Mouse (Mus musculus) limb, embryonic 14.5 days (tissue): ENCODE data around the gene Oma1. TPM values are rescaled to one million over a fixed set of nuclear protein-coding genes. Genes with fewer than 3 reads are reported as not detected.

ENCODE experiments used
- ATAC-seq: fragments of 200-750 bp; cut with Nextera tagmentation; 2 replicates; pipeline ENCODE4 v1.8.0; 2017; ENCODE audit warnings: low read depth, moderate number of reproducible peaks, moderate TSS enrichment; ENCODE audit not compliant: low FRiP score
- DNase-seq: peaks from one replicate; pipeline ENCODE4 v3.0.0-alpha.2; 2015; ENCODE audit warnings: low spot score
- H3K27ac ChIP-seq: fragments of 300-500 bp; sonication (generic); replicated peaks from 2 replicates; pipeline ENCODE4 v1.5.1; 2014; ENCODE audit warnings: low read depth, mild to moderate bottlenecking, low read length, moderate library complexity, mixed read lengths
- H3K27me3 ChIP-seq: fragments of 300-500 bp; sonication (generic); 2 replicates; pipeline ENCODE4 v1.6.1; 2014; ENCODE audit warnings: low read length, mixed read lengths; ENCODE audit not compliant: control insufficient read depth, insufficient read depth
- H3K36me3 ChIP-seq: fragments of 300-500 bp; sonication (generic); 2 replicates; pipeline ENCODE4 v1.6.1; 2014; ENCODE audit warnings: mild to moderate bottlenecking, low read length, moderate library complexity, mixed read lengths; ENCODE audit not compliant: control insufficient read depth, insufficient read depth
- H3K4me1 ChIP-seq: fragments of 300-500 bp; sonication (generic); 2 replicates; pipeline ENCODE4 v1.6.1; 2014; ENCODE audit warnings: antibody characterized with exemption, low read length, mixed read lengths; ENCODE audit not compliant: control insufficient read depth, insufficient read depth
- H3K4me2 ChIP-seq: fragments of 300-500 bp; sonication (generic); replicated peaks from 2 replicates; pipeline ENCODE4 v1.6.1; 2014; ENCODE audit warnings: low read depth, mild to moderate bottlenecking, low read length, moderate library complexity; ENCODE audit not compliant: severe bottlenecking
- H3K4me3 ChIP-seq: fragments of 300-500 bp; sonication (generic); replicated peaks from 2 replicates; pipeline ENCODE4 v1.5.1; 2014; ENCODE audit warnings: low read length
- H3K9ac ChIP-seq: fragments of 300-500 bp; sonication (generic); 2 replicates; pipeline ENCODE4 v1.6.1; 2014; ENCODE audit warnings: mild to moderate bottlenecking, low read depth, low read length, moderate library complexity; ENCODE audit not compliant: severe bottlenecking
- H3K9me3 ChIP-seq: fragments of 300-500 bp; sonication (generic); 2 replicates; pipeline ENCODE4 v1.6.1; 2016; ENCODE audit warnings: low read length; ENCODE audit not compliant: control insufficient read depth
- POLR2A ChIP-seq: fragments of 200-500 bp; IDR thresholded peaks from 2 replicates; pipeline ENCODE4 v1.8.0; 2012; ENCODE audit warnings: inconsistent platforms, mild to moderate bottlenecking, moderate library complexity, borderline replicate concordance; ENCODE audit not compliant: insufficient read depth, insufficient read length; ENCODE audit errors: extremely low read depth
- WGBS: fragments of 180-500 bp; shearing (Covaris S2); extraction: QIAGEN DNeasy Blood & Tissue Kit; methylation state at CpG from one replicate; pipeline ENCODE4 v1.1.7; 2014; 5-methylcytosine and 5-hydroxymethylcytosine counted together
- polyA plus RNA-seq, 2 experiments: library from polyadenylated mRNA; depleted of rRNA in 1 of 2; stranded (reverse) in 1 of 2; unstranded in 1 of 2; fragments of >200 nt; fragmentation: Nextera tagmentation in 1 of 2; extraction: Ambion mirVana in 1 of 2; gene quantifications; 2 replicates each; pipeline versions ENCODE4 v1.2.1 to v1.2.3; 2012 to 2014

Oma1 gene
- polyA plus RNA-seq (2012; rRNA removed) (10.2 and 10.4 TPM in 2 replicates), polyA plus RNA-seq (2014; fragmentation: Nextera tagmentation; extraction: Ambion mirVana) (15.1 and 16.7 TPM in 2 replicates)

DNA sequence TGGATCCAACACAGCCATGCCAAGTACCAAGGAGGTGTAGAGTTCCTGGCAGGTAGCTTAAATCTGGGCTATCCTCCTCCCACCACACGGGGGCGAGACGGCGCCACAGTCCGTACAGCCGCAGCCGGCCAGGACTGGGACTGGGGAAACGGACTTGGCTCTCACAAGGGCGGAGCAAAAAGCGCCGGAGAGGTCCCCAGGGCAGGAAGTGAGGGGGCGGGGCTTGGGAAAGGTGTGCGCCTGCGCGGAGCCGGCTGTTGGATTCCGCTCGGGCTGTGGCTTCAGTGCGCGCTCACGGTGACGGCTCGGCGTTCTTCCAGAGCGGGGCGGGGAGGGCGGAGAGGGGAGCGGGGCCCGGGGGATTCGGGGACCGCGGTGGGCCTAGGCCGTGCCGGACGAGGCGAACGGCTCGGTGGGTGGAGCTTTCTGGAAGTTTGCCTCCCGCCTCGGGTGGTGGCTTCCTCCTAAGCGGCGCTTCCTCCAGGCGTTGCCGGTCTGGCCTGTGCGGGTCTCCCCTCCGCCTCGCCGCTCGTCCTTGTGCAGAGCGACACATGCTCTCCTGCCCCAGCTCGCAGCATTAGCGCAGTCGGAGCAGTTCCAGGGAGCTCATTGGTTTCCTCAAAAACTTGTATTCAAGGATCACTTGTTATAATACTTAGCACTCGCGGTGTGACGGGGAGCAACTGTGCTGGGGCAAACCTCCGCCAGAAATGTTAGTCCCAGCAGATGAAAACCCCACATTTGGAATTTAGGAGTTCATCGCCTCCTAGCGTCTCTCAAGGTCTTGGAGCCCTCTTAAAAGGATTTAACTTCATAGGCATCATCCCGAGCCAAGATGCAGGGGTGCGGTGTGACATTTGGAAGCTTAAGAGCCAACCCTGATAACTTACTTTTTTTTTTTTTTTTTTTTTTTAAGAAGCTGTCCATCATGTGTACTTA, at the start of gene Oma1:
TSS of gene Oma1 (plus strand) at position 226 of the 939 bp plus-strand sequence.
- peak; percentile 99 for ATAC-seq
- WGBS, result 1% methylated on average over 39 of the region's 61 CpGs

GRCm38 (mm10) chr4:103263812-103264396, 49.7 kb upstream of the Oma1 start:
- H3K4me3 ChIP-seq, result no peak overlapping the region
- no peak for ATAC-seq
- H3K4me1 ChIP-seq, result no peaks in the 10 kb centered on the region
- no peak for TF ChIP-seq POLR2A
- no peak overlapping the region for H3K4me2 ChIP-seq
- H3K9me3 ChIP-seq, result no peaks in the 10 kb centered on the region
- H3K9ac ChIP-seq, result no peak overlapping the region
- H3K27ac ChIP-seq, result no peak overlapping the region
- 51% methylated on average over 8 of the region's 8 CpGs for WGBS
- no peak for DNase-seq
- H3K27me3 ChIP-seq, result no peaks in the 10 kb centered on the region
- no peaks in the 10 kb centered on the region for H3K36me3 ChIP-seq

More for the DNA sequence above, at the start of gene Oma1:
- Histone ChIP-seq H3K4me2 (peak within 1 kb of the TSS; percentile 47), H3K27ac (peak within 1 kb of the TSS; percentile 94), H3K9ac (peak within 1 kb of the TSS; percentile 80), H3K9me3 (no peaks in the 10 kb centered on the region), H3K36me3 (no peaks in the 10 kb centered on the region), H3K27me3 (no peaks in the 10 kb centered on the region), H3K4me1 (peaks cover 7% of the 10 kb centered on the region; the same call in 1 of the 2 replicates), H3K4me3 (peak within 1 kb of the TSS; percentile 60)
- DNase-seq, result peak; percentile 97
- no peak for TF ChIP-seq POLR2A

- WGBS, result 67% methylated on average over 2 of the region's 2 CpGs
- Histone ChIP-seq H3K4me2 (no peak overlapping the region), H3K27ac (no peak overlapping the region), H3K27me3 (no peaks in the 10 kb centered on the region), H3K4me3 (no peak overlapping the region), H3K9me3 (no peaks in the 10 kb centered on the region), H3K9ac (no peak overlapping the region), H3K4me1 (no peaks in the 10 kb centered on the region), H3K36me3 (no peaks in the 10 kb centered on the region)
- DNase-seq (no peak), ATAC-seq (no peak)
- TF ChIP-seq POLR2A, result no peak
Observed at GRCm38 (mm10) chr4:103265166-103265565, 48.4 kb upstream of the Oma1 start.

DNA sequence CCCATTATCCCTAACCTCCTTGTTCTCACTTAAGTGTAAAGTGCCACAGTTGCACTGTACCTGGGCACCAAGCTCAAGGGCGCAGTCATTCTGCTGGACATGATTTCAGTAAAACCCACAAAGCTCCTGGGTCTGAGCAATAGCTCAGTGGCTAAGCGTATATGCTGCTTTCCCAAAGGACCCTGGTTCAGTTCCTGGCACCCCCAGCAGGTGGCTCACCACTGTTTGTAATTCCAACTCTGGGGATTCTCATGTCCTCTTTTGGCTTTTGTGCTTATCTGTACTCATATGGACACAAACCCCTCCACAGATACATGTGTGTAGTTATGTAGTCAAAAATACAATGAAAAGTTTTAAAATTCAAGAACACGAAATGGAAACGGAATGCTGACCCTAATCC, 44.3 kb upstream of the Oma1 start:
- Histone ChIP-seq H3K27ac (no peak overlapping the region), H3K27me3 (no peaks in the 10 kb centered on the region), H3K9me3 (no peaks in the 10 kb centered on the region), H3K4me1 (no peaks in the 10 kb centered on the region), H3K9ac (no peak overlapping the region), H3K4me3 (no peak overlapping the region), H3K36me3 (no peaks in the 10 kb centered on the region), H3K4me2 (no peak overlapping the region)
- TF ChIP-seq POLR2A, result no peak
- DNase-seq, result no peak
- WGBS, result 85% methylated on average over 4 of the region's 4 CpGs
- ATAC-seq, result no peak

GRCm38 (mm10) chr4:103273021-103273420, 40.6 kb upstream of the Oma1 start:
- Histone ChIP-seq H3K27me3 (no peaks in the 10 kb centered on the region), H3K9me3 (no peaks in the 10 kb centered on the region), H3K9ac (no peak overlapping the region), H3K4me2 (no peak overlapping the region), H3K27ac (no peak overlapping the region), H3K36me3 (no peaks in the 10 kb centered on the region), H3K4me3 (no peak overlapping the region), H3K4me1 (no peaks in the 10 kb centered on the region)
- WGBS, result 76% methylated on average over 6 of the region's 8 CpGs
- ATAC-seq (no peak), DNase-seq (no peak)
- no peak for TF ChIP-seq POLR2A
